Mouse (Mus musculus) cerebellum, adult 18-20 months (tissue): ENCODE data around the gene Zbbx.
A peak's percentile ranks its signal among the peaks of the same experiment; 100 is the strongest.

ENCODE experiments used
- DNase-seq, 2 experiments: peaks; one replicate each; pipeline ENCODE4 v3.0.0; 2021

Zbbx gene

DNA sequence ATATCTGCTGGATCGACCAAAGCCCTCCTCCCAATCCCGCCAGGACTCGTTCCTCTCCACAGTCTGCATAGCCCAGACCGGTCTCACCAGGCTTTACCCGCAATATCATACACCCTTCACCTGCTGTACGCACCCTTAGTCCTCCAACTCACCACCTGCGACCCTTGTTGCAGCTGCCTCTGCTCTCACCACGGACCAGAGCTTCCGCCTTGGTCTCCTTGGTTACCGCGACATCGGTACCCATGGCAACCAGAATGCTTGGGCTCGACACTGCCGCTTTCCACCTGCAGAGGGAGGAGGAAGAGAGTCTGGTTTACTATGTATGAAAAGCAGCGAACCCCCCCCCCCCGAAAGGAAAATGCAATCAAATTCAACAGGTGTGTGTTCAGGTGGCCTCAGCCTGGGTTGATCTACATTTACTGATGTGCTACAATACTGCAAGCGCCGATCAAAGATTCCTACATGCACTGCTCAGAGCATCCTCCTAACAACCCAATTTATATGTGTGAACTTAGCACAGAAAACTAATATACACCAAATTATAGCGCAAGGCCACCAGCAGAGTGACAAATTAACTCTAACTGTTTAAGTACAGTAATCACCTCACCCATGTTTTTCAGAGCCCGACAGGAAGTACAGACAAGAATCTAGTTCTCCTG is at the start of gene Zbbx:
Zbbx (minus strand) TSS at position 197 of the 659 bp plus-strand sequence.
- peak; percentile 6 to 12 for DNase-seq

- DNase-seq, result peak; percentile 47 to 52
Measured at GRCm38 (mm10) chr3:75202808-75203503, 38.1 kb upstream of the Zbbx start.

DNA sequence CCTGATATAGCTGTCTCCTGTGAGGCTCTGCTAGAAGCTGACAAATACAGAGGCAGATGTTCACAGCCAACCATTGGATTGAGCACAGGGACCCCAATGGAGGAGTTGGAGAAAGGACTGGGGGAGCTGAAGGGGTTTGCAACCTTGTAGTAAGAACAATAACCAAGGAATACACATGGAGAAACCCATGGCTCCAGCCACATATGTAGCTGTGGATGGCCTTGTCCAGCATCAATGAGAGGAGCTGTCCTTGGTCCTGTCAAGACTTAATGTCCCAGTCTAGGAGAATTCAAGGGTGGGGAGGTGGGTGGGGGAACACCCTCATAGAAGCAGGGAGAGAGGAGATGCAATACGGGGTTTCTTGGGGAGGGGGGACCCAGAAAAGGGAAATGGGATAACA is 17.8 kb upstream of the Zbbx start:
- DNase-seq, result no peak

- DNase-seq, result no peak
Measured at GRCm38 (mm10) chr3:75141876-75142275, 23.0 kb downstream of the Zbbx start.

DNA sequence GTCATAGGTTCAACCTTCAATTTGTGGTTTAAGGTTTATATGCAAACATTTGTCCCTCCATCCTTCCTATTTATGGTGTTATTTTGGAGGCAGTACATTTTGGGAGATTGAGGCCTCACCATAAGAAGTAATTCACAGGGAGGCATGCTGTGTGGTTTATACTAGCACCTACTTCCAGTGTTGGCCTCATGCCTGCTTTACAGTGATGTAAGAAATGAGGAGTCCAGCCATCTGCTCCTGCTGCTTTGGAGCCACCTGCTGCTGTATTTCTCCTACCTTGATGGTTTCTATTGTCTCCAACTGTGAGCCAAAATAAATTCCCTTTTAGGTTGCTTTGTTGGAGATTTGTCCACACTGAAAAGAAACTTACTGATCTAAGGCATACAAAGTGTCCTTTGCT is 60.0 kb downstream of the Zbbx start:
- peak; percentile 55 to 70 for DNase-seq

GRCm38 (mm10) chr3:75085762-75086161 is 79.1 kb downstream of the Zbbx start:
- DNase-seq, result no peak

- peak in 1 of 2 experiments; percentile 2 for DNase-seq
Measured at GRCm38 (mm10) chr3:75078906-75079305, 85.9 kb downstream of the Zbbx start.

GRCm38 (mm10) chr3:75009701-75010100 is 155.1 kb downstream of the Zbbx start:
- DNase-seq, result no peak
